Mouse (Mus musculus): ENCODE measurements around the gene Ccdc85b. TPM values are rescaled to one million over a fixed set of nuclear protein-coding genes. Genes with fewer than 3 reads are reported as not detected.

The Ccdc85b gene
- polyA plus RNA-seq, 1 experiment = 12.1 TPM

GRCm38 (mm10) chr19:5406531-5407126 lies 51.1 kb downstream of the Ccdc85b start:
- peak; percentile 17; the same call in 1 of the 2 replicates for TF ChIP-seq POLR2A (IDR thresholded peaks at IDR 0.05; ENCODE audit: borderline replicate concordance, extremely low read depth, insufficient read depth, insufficient read length, poor library complexity, severe bottlenecking)
- DNase-seq (ENCODE audit: low read depth) = peak; percentile 72

- DNase-seq (ENCODE audit: low read depth) = peak; percentile 33
- TF ChIP-seq CTCF (IDR thresholded peaks at IDR 0.05; ENCODE audit: borderline replicate concordance, extremely low read depth, insufficient read depth, insufficient read length) (no peak), POLR2A (IDR thresholded peaks at IDR 0.05; ENCODE audit: borderline replicate concordance, extremely low read depth, insufficient read depth, insufficient read length, poor library complexity, severe bottlenecking) (no peak)
Observed at GRCm38 (mm10) chr19:5405924-5406323, 51.8 kb downstream of the Ccdc85b start.

Other genes starting within 250 kb of the Ccdc85b start
- 50.2 and 71.6 TPM in 2 replicates for gene Pacs1, start 184.8 kb downstream of the Ccdc85b start, polyA plus RNA-seq (2012; rRNA removed)
- 178 and 192 TPM in 2 replicates for gene Sf3b2, start 162.4 kb downstream of the Ccdc85b start, polyA plus RNA-seq (2012; rRNA removed)
- 45.5 and 55.4 TPM in 2 replicates for gene Gal3st3, start 159.6 kb downstream of the Ccdc85b start, polyA plus RNA-seq (2012; rRNA removed)
- not detected in 2 replicates for gene Catsper1, start 122.2 kb downstream of the Ccdc85b start, polyA plus RNA-seq (2012; rRNA removed)
- gene Cst6, start 108.3 kb downstream of the Ccdc85b start, polyA plus RNA-seq (2012; rRNA removed) = 1.3 and 1.6 TPM in 2 replicates
- 37.2 and 38.4 TPM in 2 replicates for gene Eif1ad, start 91.2 kb downstream of the Ccdc85b start, polyA plus RNA-seq (2012; rRNA removed)
- gene Banf1, start 90.7 kb downstream of the Ccdc85b start, polyA plus RNA-seq (2012; rRNA removed) = 181 and 258 TPM in 2 replicates
- 40.9 and 65.0 TPM in 2 replicates for gene Sart1, start 69.2 kb downstream of the Ccdc85b start, polyA plus RNA-seq (2012; rRNA removed)
- gene Tsga10ip, start 55.4 kb downstream of the Ccdc85b start, polyA plus RNA-seq (2012; rRNA removed) = 0.04 and 0.20 TPM in 2 replicates
- 224 and 257 TPM in 2 replicates for gene Drap1, start 32.9 kb downstream of the Ccdc85b start, polyA plus RNA-seq (2012; rRNA removed)
- gene AI837181, start 32.8 kb downstream of the Ccdc85b start, polyA plus RNA-seq (2012; rRNA removed) = 86.4 and 106 TPM in 2 replicates
- not detected in 2 replicates for gene Fosl1, start 10.3 kb downstream of the Ccdc85b start, polyA plus RNA-seq (2012; rRNA removed)
- 179 and 266 TPM in 2 replicates for gene Fibp, start 2.7 kb upstream of the Ccdc85b start, polyA plus RNA-seq (2012; rRNA removed)
- gene Ctsw, start 10.6 kb upstream of the Ccdc85b start, polyA plus RNA-seq (2012; rRNA removed) = 2.9 and 3.7 TPM in 2 replicates
- 47.7 and 58.5 TPM in 2 replicates for gene Efemp2, start 16.1 kb upstream of the Ccdc85b start, polyA plus RNA-seq (2012; rRNA removed)
- 46.4 and 73.2 TPM in 2 replicates for gene Mus81, start 30.5 kb upstream of the Ccdc85b start, polyA plus RNA-seq (2012; rRNA removed)
- gene Cfl1, start 32.6 kb upstream of the Ccdc85b start, polyA plus RNA-seq (2012; rRNA removed) = 1,637 and 1,665 TPM in 2 replicates
- gene 1700020D05Rik, start 45.9 kb upstream of the Ccdc85b start, polyA plus RNA-seq (2012; rRNA removed) = 2.5 and 4.7 TPM in 2 replicates
- gene Snx32, start 52.6 kb upstream of the Ccdc85b start, polyA plus RNA-seq (2012; rRNA removed) = 92.3 and 123 TPM in 2 replicates
- 0.31 and 0.42 TPM in 2 replicates for gene Ovol1, start 102.8 kb upstream of the Ccdc85b start, polyA plus RNA-seq (2012; rRNA removed)
- 2.6 and 4.5 TPM in 2 replicates for gene Ap5b1, start 110.1 kb upstream of the Ccdc85b start, polyA plus RNA-seq (2012; rRNA removed)
- gene Rnaseh2c, start 144.0 kb upstream of the Ccdc85b start, polyA plus RNA-seq (2012; rRNA removed) = 62.0 and 111 TPM in 2 replicates
- 163 and 181 TPM in 2 replicates for gene Kat5, start 152.3 kb upstream of the Ccdc85b start, polyA plus RNA-seq (2012; rRNA removed)
- 44.7 and 47.0 TPM in 2 replicates for gene Rela, start 179.6 kb upstream of the Ccdc85b start, polyA plus RNA-seq (2012; rRNA removed)
- 30.8 and 32.5 TPM in 2 replicates for gene Sipa1, start 205.8 kb upstream of the Ccdc85b start, polyA plus RNA-seq (2012; rRNA removed)
- 21.6 and 22.9 TPM in 2 replicates for gene Map3k11, start 230.8 kb upstream of the Ccdc85b start, polyA plus RNA-seq (2012; rRNA removed)
- gene Pcnx3, start 231.0 kb upstream of the Ccdc85b start, polyA plus RNA-seq (2012; rRNA removed) = 95.9 and 120 TPM in 2 replicates
- gene Kcnk7, start 246.5 kb upstream of the Ccdc85b start, polyA plus RNA-seq (2012; rRNA removed) = 0.13 TPM in 1 of 2 replicates, not detected in the other

Measured in brain, embryonic 14.5 days (tissue).